Mouse (Mus musculus) forebrain, embryonic 11.5 days (tissue): ENCODE data around the gene Prkra. TPM values are rescaled to one million over a fixed set of nuclear protein-coding genes. Genes with fewer than 3 reads are reported as not detected.

Experiments used
- ATAC-seq: fragments of 200-750 bp; cut with Nextera tagmentation; replicated peaks from 2 replicates; pipeline ENCODE4 v1.8.0; 2017; ENCODE audit warnings: moderate TSS enrichment; ENCODE audit not compliant: low FRiP score
- DNase-seq: peaks from one replicate; pipeline ENCODE4 v3.0.0-alpha.2; 2017; ENCODE audit warnings: low spot score
- H3K27ac ChIP-seq: fragments of 300-500 bp; sonication (generic); 2 replicates; pipeline ENCODE4 v1.5.1; 2014; ENCODE audit warnings: low read depth, low read length
- H3K27me3 ChIP-seq: fragments of 300-500 bp; sonication (generic); 2 replicates; pipeline ENCODE4 v1.6.1; 2014; ENCODE audit warnings: mild to moderate bottlenecking, low read length, mixed read lengths; ENCODE audit not compliant: control insufficient read depth, insufficient read depth
- H3K36me3 ChIP-seq: fragments of 300-500 bp; sonication (generic); 2 replicates; pipeline ENCODE4 v1.6.1; 2014; ENCODE audit warnings: mild to moderate bottlenecking, low read length, moderate library complexity, mixed read lengths; ENCODE audit not compliant: control insufficient read depth, insufficient read depth
- H3K4me1 ChIP-seq: fragments of 300-500 bp; sonication (generic); replicated peaks from 2 replicates; pipeline ENCODE4 v1.6.1; 2014; ENCODE audit warnings: low read length, mixed read lengths; ENCODE audit not compliant: control insufficient read depth, insufficient read depth
- H3K4me2 ChIP-seq: fragments of 300-500 bp; sonication (generic); 2 replicates; pipeline ENCODE4 v1.6.1; 2014; ENCODE audit warnings: low read depth, mild to moderate bottlenecking, low read length, moderate library complexity, mixed read lengths; ENCODE audit not compliant: severe bottlenecking
- H3K4me3 ChIP-seq: fragments of 300-500 bp; sonication (generic); 2 replicates; pipeline ENCODE4 v1.5.1; 2014; ENCODE audit warnings: low read depth, low read length
- H3K9ac ChIP-seq: fragments of 300-500 bp; sonication (generic); 2 replicates; pipeline ENCODE4 v1.6.1; 2014; ENCODE audit warnings: low read length
- H3K9me3 ChIP-seq: fragments of 300-500 bp; sonication (generic); 2 replicates; pipeline ENCODE4 v1.6.1; 2016; ENCODE audit warnings: low read length, mixed read lengths; ENCODE audit not compliant: control insufficient read depth
- WGBS: fragments of 180-500 bp; shearing (Covaris S2); extraction: QIAGEN DNeasy Blood & Tissue Kit; methylation state at CpG from one replicate; pipeline ENCODE4 v1.1.7; 2014; 5-methylcytosine and 5-hydroxymethylcytosine counted together
- polyA plus RNA-seq: library from polyadenylated mRNA; unstranded; fragments of >200 nt; fragmentation: Nextera tagmentation; extraction: Ambion mirVana; gene quantifications from 2 replicates; pipeline ENCODE4 v1.2.1, GENCODE M21; 2014

Gene Prkra
- polyA plus RNA-seq: 91.9 and 98.3 TPM in 2 replicates

DNA sequence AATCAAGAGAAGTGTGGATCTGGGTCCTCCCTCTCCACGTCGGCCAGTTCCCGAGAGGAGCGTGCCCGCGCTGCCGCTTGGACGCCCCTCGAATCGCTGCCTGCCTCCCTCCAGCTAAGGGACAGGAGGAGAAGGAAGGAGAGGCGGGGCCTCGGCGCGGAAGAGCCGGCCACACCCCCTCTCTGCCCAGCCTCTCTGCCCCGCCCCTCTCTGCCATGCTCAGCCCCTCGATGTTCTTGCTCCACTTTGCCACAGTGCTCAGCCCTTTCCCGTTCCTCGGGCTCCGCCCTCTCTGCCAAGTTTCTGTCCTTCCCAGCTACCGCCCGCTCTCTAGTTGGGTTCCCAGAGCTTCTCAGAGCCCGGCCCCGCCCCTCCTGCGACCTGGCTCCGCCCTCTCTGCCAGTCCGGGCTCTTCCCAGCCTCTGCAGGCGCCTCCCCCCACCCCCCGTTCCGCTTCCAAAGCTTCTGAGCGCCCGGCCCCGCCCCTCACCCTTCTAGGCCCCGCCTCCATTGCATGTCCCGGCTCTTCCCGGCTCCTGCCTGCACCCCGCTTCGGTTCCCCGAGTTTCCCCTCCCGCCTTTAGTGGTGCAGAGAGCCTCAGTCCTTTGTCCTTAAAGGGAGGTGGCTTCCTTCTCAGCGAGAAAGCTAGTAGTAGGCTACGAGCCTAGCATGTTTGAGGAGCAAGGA, at the start of gene Prkra, which contains the start of gene Pjvk:
Gene Prkra (minus strand): TSS at position 133 of the 688 bp plus-strand sequence.
Gene Pjvk (plus strand): TSS at position 594 of the 688 bp plus-strand sequence.
- peak within 1 kb of the TSS; percentile 84 for H3K9ac ChIP-seq
- WGBS: 1% methylated on average over 37 of the region's 42 CpGs
- no peaks in the 10 kb centered on the region for H3K9me3 ChIP-seq
- DNase-seq (peak; percentile 100), ATAC-seq (peak; percentile 99)
- peak within 1 kb of the TSS; percentile 59 for H3K4me2 ChIP-seq
- no peaks in the 10 kb centered on the region for H3K36me3 ChIP-seq
- H3K27ac ChIP-seq: peak within 1 kb of the TSS; percentile 94
- peak within 1 kb of the TSS; percentile 65 for H3K4me3 ChIP-seq
- H3K27me3 ChIP-seq: no peaks in the 10 kb centered on the region
- peaks cover 2% of the 10 kb centered on the region; the same call in 1 of the 2 replicates for H3K4me1 ChIP-seq

GRCm38 (mm10) chr2:76695290-76695689, 47.5 kb upstream of the Prkra start:
- no peak overlapping the region for H3K27ac ChIP-seq
- H3K9me3 ChIP-seq: no peaks in the 10 kb centered on the region
- no peak overlapping the region for H3K4me3 ChIP-seq
- H3K9ac ChIP-seq: no peak overlapping the region
- ATAC-seq (no peak), DNase-seq (no peak)
- H3K27me3 ChIP-seq: no peaks in the 10 kb centered on the region
- 92% methylated on average over 6 of the region's 6 CpGs for WGBS
- no peaks in the 10 kb centered on the region; the same call in 1 of the 2 replicates for H3K36me3 ChIP-seq
- H3K4me1 ChIP-seq: no peaks in the 10 kb centered on the region
- H3K4me2 ChIP-seq: no peak overlapping the region

DNA sequence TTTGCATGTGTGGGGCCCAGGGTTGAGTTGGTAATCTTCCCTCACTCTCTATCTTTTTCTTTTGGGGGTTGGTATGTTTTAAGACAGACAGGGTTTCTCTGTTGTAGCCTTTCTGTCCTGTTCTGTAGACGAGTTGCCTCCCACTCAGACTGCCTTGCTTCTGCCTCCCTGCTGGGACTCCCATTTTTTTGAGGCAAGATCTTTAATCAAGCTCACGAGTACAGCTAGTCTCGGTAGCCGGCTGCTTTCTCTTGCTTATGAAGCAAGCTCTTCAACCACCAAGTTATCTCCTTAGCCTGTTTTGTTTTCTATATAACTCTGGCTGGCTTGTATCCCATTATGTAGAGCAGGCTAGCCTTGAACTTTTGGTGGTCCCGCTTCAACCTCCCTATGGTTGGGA, 46.0 kb upstream of the Prkra start:
- Histone ChIP-seq H3K9me3 (no peaks in the 10 kb centered on the region), H3K36me3 (no peaks in the 10 kb centered on the region; the same call in 1 of the 2 replicates), H3K4me2 (no peak overlapping the region), H3K4me1 (no peaks in the 10 kb centered on the region), H3K4me3 (no peak overlapping the region), H3K9ac (no peak overlapping the region), H3K27me3 (no peaks in the 10 kb centered on the region), H3K27ac (no peak overlapping the region)
- WGBS: 78% methylated on average over 5 of the region's 5 CpGs
- ATAC-seq (no peak), DNase-seq (no peak)

DNA sequence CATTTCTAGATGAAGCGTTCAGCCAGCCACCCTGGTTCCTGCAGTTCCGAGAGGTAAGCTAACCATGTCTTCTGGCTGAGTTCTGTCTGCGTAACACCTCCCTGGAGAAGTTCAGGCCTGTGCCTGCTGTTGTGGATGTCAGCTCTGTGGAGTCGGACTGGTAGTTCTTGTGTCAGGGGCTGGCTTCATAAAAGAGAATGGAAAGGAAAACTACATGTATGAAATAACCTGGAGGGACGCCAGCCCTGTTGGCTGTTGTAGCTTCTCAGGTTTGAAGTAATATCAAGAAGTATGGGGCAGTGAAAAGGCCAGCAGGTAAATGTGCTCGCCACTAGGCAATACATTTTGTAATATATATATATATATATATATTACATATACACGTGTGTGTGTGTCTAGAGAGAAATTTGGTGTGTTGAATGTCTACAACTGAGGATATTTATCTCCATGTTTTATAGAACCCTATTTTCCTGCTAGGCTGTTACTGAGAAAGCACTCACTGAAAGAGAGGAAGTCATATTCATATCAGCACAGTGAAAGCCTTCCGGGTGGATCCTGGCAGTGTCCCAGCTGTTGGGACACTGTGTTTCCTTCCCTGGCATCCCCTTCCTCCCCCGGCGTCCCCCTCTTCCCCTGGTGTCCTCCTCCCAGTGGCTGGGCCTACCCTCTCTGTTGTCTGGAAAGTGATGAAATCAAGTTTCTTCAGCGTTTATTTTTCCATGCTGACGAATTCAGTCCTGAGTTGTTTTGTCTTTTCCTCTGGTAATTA, 42.8 kb upstream of the Prkra start:
- DNase-seq (no peak), ATAC-seq (no peak)
- Histone ChIP-seq H3K27me3 (no peaks in the 10 kb centered on the region), H3K4me3 (no peak overlapping the region), H3K4me2 (no peak overlapping the region), H3K9me3 (no peaks in the 10 kb centered on the region), H3K27ac (no peak overlapping the region), H3K9ac (no peak overlapping the region), H3K36me3 (no peaks in the 10 kb centered on the region; the same call in 1 of the 2 replicates), H3K4me1 (no peaks in the 10 kb centered on the region)
- WGBS: 88% methylated on average over 12 of the region's 12 CpGs

GRCm38 (mm10) chr2:76688162-76688561, 40.3 kb upstream of the Prkra start:
- H3K27ac ChIP-seq: no peak overlapping the region
- no peaks in the 10 kb centered on the region for H3K9me3 ChIP-seq
- H3K4me3 ChIP-seq: no peak overlapping the region
- WGBS: 81% methylated on average over 7 of the region's 7 CpGs
- H3K9ac ChIP-seq: no peak overlapping the region
- H3K36me3 ChIP-seq: no peaks in the 10 kb centered on the region; the same call in 1 of the 2 replicates
- DNase-seq (no peak), ATAC-seq (no peak)
- no peaks in the 10 kb centered on the region for H3K4me1 ChIP-seq
- H3K4me2 ChIP-seq: no peak overlapping the region
- H3K27me3 ChIP-seq: no peaks in the 10 kb centered on the region

GRCm38 (mm10) chr2:76687608-76688007, 39.8 kb upstream of the Prkra start:
- DNase-seq (no peak), ATAC-seq (no peak)
- no peaks in the 10 kb centered on the region for H3K27me3 ChIP-seq
- H3K4me3 ChIP-seq: no peak overlapping the region
- H3K36me3 ChIP-seq: no peaks in the 10 kb centered on the region; the same call in 1 of the 2 replicates
- H3K4me2 ChIP-seq: no peak overlapping the region
- no peak overlapping the region for H3K9ac ChIP-seq
- no peak overlapping the region for H3K27ac ChIP-seq
- no peaks in the 10 kb centered on the region for H3K4me1 ChIP-seq
- WGBS: 75% methylated on average over 3 of the region's 3 CpGs
- no peaks in the 10 kb centered on the region for H3K9me3 ChIP-seq

GRCm38 (mm10) chr2:76686986-76687385, 39.2 kb upstream of the Prkra start:
- H3K4me3 ChIP-seq: no peak overlapping the region
- H3K9ac ChIP-seq: no peak overlapping the region
- no peaks in the 10 kb centered on the region; the same call in 1 of the 2 replicates for H3K36me3 ChIP-seq
- 91% methylated on average over 3 of the region's 3 CpGs for WGBS
- ATAC-seq (no peak), DNase-seq (no peak)
- no peaks in the 10 kb centered on the region for H3K27me3 ChIP-seq
- H3K27ac ChIP-seq: no peak overlapping the region
- H3K4me1 ChIP-seq: no peaks in the 10 kb centered on the region
- H3K4me2 ChIP-seq: no peak overlapping the region
- H3K9me3 ChIP-seq: no peaks in the 10 kb centered on the region

DNA sequence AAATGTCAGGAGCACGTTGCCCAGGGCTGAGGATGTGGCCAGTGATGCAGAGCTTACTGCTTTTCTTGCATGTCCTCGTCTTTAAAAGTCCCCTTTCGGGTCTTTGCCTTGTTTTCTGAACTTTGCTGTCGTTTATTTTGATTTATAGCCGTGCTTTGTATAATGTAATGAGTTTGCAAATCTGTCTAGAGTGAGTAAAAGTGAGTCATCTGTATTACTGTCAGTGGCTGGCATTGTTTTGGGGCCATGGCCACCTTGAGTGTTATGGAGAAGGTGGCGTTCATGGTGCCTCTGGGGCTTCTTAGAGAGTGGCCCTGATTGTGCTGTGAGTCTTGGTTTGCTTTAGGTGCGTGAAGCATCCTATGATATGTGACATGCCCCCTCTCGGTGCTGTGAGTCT, 34.5 kb upstream of the Prkra start:
- Histone ChIP-seq H3K9me3 (no peaks in the 10 kb centered on the region), H3K9ac (no peak overlapping the region), H3K27ac (no peak overlapping the region), H3K4me2 (no peak overlapping the region), H3K27me3 (no peaks in the 10 kb centered on the region), H3K36me3 (no peaks in the 10 kb centered on the region; the same call in 1 of the 2 replicates), H3K4me1 (no peaks in the 10 kb centered on the region), H3K4me3 (no peak overlapping the region)
- DNase-seq (no peak), ATAC-seq (no peak)
- whole genome bisulfite sequencing: 93% methylated on average over 8 of the region's 8 CpGs
